Mouse (Mus musculus): ENCODE measurements at regions not wholly inside any gene's neighbourhood (a gene's known extent, or its start where the extent isn't known, plus 50 kb on each side); places are given as distances from the start of the nearest gene placed in this dataset.

- TF ChIP-seq POLR2A (IDR thresholded peaks at IDR 0.05; ENCODE audit: insufficient read depth, low read length) (no peak), EP300 (IDR thresholded peaks at IDR 0.05; ENCODE audit: insufficient read depth, low read depth, low read length) (peak; percentile 58; the same call in 1 of the 2 replicates), CTCF (IDR thresholded peaks at IDR 0.05; ENCODE audit: low read depth, low read length) (peak; percentile 19)
These were observed 196.9 kb downstream of the Dusp6 start for GRCm38 (mm10) chr10:99459823-99460361.

Measured in ES-Bruce4 (cell line).